Mouse (Mus musculus): ENCODE data around the gene Adh1.

The Adh1 gene

DNA sequence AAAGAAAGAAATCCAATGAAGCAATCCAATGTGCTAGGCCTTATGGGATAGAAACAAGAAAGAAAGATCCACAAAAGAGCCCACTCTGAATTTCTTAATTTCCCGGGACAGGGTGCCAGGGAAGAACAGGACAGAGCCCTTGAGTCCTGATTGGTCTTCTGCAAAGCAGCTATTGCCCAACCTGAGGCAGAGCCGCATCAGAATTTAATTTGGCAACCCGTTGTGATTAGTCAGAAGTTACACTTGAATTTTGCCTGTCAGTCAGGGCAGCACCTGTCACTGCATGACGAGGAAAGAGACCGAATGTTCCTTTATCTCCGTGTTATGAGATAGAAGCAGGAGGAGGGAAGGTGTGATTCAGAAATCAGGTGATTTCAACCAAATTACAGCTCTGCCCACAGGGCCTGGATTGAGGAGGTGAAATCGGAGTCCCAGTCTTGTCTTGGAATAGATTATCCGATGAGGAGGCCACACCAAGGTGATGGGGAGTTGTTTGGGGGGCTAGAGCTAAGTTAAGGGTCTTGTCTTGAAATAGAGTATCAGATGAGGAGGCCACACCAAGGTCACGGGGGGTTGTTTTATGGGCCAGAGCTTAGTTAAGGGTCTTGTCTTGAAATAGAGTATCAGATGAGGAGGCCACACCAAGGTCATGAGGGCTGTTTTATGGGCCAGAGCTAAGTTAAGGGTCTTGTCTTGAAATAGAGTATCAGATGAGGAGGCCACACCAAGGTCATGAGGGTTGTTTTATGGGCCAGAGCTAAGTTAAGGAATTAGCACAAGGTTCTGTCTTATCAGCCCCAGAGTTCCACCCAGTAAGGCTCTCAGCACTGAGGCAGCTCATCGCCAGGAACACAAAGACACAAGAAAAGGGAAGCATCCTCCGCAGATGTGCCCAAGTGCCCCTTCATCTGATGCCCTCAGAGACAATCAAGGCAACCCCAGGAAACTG is at the start of gene Adh1:
Adh1 (plus strand) TSS at position 271 of the 949 bp plus-strand sequence.
- DNase-seq, result no peak

GRCm38 (mm10) chr3:138212431-138212951 is 48.3 kb upstream of the Adh1 start:
- DNase-seq, result no peak

DNA sequence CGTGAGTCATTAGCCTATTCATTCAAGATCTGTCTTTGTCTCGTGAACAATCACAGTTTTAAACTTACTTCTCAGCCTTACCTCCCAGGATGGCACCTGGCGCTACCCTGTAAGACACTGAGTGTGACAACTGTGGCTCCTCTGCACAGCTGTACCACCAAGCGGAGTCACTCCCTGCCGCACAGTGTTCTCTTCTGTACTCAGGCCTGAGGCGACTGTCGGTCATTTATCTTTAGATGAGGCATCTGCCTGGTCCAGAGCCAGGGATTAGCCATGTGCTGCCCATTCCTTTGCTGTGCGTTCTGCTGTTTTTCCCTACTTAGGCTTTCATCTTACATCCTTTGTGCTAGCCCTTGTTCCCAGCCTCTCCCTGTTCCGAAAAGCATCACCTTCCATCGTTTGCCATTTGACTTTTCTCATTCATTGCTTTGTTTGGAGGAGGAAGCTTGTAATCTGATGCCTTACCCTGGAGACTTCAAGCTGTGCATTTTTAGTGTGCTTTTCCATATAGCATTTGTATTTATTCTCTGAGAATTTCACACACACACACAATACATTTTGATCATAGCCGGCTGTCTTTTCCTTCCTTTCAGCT is 45.3 kb upstream of the Adh1 start:
- no peak for DNase-seq

- DNase-seq, result no peak
Measured at GRCm38 (mm10) chr3:138216091-138216490, 44.7 kb upstream of the Adh1 start.

GRCm38 (mm10) chr3:138217631-138218264 is 43.0 kb upstream of the Adh1 start, which contains the start of gene Adh7:
Gene Adh7, plus strand, starts transcription at chr3:138217760.
- DNase-seq, result no peak

DNA sequence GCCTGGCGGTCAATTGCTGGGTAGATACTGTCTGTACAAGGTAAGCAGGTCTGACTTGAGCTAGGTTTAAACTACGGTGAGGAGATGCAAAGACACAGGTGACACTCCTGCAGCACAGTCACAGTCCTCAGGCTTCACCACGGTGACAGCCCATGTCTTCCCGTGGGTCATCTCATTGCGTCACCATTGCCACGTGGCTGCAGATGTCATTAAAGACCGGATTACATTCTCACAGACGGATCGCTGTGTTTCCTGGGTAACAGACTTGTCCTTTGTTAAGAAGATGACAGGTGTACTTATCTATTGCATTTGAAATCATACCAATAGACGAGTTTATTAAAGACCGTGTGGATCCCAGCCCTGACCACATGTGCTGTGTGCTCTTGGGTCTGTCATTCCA is 39.7 kb upstream of the Adh1 start:
- no peak for DNase-seq

- DNase-seq, result no peak
Measured at GRCm38 (mm10) chr3:138222511-138222910, 38.3 kb upstream of the Adh1 start.

DNA sequence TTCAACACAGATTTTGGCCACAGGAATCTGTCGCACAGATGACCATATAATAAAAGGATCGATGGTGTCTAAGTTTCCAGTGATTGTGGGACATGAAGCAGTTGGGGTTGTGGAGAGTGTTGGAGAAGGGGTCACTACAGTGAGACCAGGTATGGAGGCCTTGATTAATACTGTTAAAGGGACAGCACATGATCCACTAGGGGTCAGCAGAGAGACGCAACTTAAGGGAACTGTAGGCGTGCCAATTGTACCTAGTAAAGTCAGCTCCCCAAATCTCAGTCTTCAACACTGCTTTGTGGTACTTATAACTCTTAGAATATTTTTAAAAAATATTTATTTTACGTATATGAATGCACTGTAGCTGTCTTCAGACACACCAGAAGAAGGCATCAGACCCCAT is 37.8 kb upstream of the Adh1 start:
- peak; percentile 9 for DNase-seq

DNA sequence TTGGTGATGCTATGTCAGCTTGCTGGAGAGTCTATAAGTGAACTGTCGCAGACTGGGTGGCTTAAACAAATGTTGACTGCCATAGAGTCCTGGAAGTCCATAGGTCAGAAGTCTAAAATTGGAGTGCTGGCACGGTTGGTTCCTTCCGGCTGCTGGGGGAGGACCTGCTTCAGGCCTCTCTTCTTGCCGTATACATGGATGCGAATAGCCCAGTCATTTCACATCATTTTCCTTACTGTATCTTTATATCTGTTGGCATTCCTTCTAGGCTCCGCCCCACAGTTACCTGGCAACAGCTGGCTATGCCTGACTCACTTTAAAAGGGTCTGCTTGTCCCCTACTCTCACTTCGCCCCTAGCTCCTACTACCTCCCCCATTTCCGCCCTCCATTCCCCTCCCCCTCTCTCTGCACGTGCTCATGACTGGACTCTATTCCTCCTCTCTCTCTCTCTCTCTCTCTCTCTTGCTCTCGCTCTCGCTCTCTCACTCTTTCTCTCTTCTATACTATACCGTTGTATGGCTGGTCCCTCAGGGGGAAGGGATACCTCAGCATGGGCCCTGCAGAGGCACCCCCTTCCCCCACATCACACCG is 36.3 kb upstream of the Adh1 start:
- DNase-seq, result no peak

- DNase-seq, result no peak
Measured at GRCm38 (mm10) chr3:138225331-138225730, 35.5 kb upstream of the Adh1 start.

DNA sequence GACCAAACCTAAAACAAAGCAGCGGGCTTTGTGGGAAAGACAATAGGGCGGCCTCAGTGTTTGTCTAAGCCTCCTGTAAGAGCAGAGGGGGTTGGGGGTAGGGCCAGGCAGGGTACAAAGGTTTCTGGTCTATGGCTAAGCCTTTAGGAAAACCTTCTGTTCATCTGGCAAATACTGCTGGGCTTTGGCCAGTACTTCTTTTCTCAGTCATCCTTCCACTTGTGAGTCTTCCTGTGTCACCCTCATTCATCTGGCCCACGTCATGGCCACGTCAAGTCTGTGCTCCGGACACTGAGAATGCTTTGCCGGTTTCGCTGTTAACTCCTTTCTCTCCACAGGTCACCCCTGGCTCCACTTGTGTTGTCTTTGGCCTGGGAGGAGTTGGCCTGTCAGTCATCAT is 34.9 kb upstream of the Adh1 start:
- DNase-seq, result no peak

GRCm38 (mm10) chr3:138226476-138226875 is 34.3 kb upstream of the Adh1 start:
- DNase-seq, result no peak

- no peak for DNase-seq
Measured at GRCm38 (mm10) chr3:138227082-138227481, 33.7 kb upstream of the Adh1 start.

- no peak for DNase-seq
Measured at GRCm38 (mm10) chr3:138227782-138228181, 33.0 kb upstream of the Adh1 start.

- no peak for DNase-seq
Measured at GRCm38 (mm10) chr3:138229448-138229847, 31.3 kb upstream of the Adh1 start.

GRCm38 (mm10) chr3:138230266-138230665 is 30.5 kb upstream of the Adh1 start:
- no peak for DNase-seq

GRCm38 (mm10) chr3:138231531-138231930 is 29.3 kb upstream of the Adh1 start:
- no peak for DNase-seq

DNA sequence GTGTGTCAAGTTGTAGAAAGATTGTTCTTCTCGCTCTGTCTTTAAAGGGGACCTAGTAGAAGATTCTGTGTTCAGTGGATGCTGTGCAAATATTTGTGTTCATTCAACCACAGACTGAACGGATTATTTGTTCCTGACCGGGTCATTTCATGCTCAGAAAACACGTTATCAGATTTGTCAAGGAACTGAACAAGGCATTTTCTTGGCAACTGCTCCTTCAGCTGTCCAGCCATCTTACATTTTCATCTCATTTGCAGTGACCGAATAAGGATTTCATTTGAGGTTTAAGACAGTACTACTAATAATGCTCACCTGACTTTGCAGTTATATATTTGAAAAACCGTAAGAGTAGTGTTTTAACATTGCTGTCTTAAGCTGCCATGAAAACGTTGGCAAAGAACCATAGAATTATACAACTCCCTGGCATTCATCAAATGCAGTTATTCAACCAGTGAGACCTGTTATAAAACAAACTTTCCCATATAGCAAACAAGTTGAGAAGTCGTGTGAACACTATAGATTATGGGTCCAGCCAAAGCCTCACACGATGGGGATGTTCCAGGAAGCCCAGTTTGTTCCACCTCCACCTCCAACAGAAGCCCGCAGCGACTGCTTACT is 24.1 kb upstream of the Adh1 start:
- no peak for DNase-seq

- DNase-seq, result no peak
Measured at GRCm38 (mm10) chr3:138238046-138238445, 22.7 kb upstream of the Adh1 start.

- DNase-seq, result no peak
Measured at GRCm38 (mm10) chr3:138239461-138239860, 21.3 kb upstream of the Adh1 start.

- no peak for DNase-seq
Measured at GRCm38 (mm10) chr3:138240411-138240810, 20.4 kb upstream of the Adh1 start.

DNA sequence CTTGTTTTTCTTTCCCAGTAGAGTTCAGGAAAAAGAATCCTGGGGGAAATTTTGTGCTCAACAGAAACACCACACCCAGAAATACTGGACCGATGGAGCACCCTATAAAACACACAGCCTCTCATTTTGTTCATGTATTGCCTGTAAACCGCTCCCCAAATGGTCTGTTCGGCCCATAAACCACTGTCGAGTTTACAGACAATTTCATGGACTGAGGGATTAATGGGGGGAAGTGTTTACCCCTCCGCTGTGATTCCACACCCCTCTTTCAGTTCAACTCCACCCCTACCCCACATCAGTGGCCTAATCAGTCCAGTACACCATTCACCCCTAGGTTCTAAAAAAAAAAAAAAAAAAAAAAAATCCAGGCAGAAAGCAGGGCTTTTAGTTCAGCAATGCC is 19.8 kb upstream of the Adh1 start:
- DNase-seq, result no peak

DNA sequence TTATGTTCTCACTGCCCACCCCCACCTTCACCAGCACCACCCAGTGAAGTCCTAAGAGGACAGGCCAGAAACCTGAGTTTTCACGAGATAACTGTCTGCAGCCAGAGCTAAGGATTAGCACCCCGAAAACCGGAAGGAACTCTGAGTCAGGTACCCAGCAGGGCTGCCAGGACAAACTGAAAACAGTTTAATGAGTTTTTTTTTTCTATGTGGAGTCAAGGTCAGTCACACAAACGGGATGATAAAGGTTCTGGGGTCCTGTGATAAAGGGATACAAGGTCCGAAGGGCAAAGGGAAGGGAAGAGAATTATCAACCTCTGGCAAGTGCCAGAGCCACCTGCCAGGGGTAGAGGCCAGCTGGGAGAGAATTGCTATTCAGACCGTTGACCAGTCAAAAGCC is 19.4 kb upstream of the Adh1 start:
- no peak for DNase-seq

Data from cerebellum, adult 11 months (tissue).